18 mouse cellular contexts compared by ENCODE assay signal in the genomic region with DNA sequence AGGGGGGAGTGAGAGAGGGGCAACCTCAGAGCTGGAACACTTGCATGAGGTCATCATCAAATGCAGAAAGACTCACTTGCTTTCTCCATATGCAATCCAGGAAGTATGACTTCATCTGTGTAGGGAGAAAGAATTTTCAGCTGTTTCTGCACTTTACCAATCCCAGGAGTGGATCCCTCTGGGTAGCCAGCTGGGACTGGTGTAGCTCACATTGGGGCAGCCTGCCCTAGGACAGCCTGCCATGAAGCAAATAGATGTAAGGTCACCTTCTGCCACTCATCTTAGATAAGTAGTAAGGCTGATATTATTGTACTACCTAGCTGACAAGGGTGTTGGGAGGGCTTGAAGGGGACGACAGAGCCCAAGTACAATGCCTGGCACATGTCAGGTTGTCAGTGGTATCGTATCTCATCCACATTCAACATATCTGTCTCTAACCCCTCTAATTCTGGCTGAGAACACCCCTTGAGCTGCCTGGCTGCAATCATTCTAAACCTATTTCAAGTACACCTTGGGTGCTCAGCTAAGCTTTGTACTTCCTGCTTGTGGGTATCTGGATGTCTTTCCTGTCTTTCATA.
"Had no signal": no experiment of that assay in that cellular context is flagged by ENCODE, and none has a peak within 500 bp of the region (broad histone marks: within the 10 kb centered on the region; RNA-seq: fewer than 3 reads in every experiment).

No protein-coding gene starts in this region.

- H3K4me1 ChIP-seq: midbrain, embryonic 10.5 days; midbrain, embryonic 12.5 days; neural tube, embryonic 13.5 days; neural tube, embryonic 15.5 days had no signal

- H3K27ac ChIP-seq: midbrain, embryonic 10.5 days; midbrain, embryonic 12.5 days; neural tube, embryonic 13.5 days; neural tube, embryonic 15.5 days had no signal

- H3K4me3 ChIP-seq: midbrain, embryonic 10.5 days; midbrain, embryonic 12.5 days; myocyte; neural tube, embryonic 13.5 days; neural tube, embryonic 15.5 days had no signal

- DNase-seq: lung, embryonic 14.5 days; lung, postnatal 10 days; lung, postnatal 4 days; midbrain, embryonic 14.5 days; retina, postnatal 1 day; right cerebral cortex, adult 18-20 months; right cerebral cortex, postnatal 25 days; right cerebral cortex, postnatal 4 days; spleen, adult 18-20 months; thymus, adult 18-20 months; thymus, postnatal 14 days; thymus, postnatal 36 days had no signal

- H3K9ac ChIP-seq: lung, embryonic 14.5 days; midbrain, embryonic 12.5 days; neural tube, embryonic 13.5 days; neural tube, embryonic 15.5 days had no signal

- H3K36me3 ChIP-seq: midbrain, embryonic 12.5 days; neural tube, embryonic 13.5 days; neural tube, embryonic 15.5 days had no signal

- H3K27me3 ChIP-seq: midbrain, embryonic 12.5 days; neural tube, embryonic 13.5 days; neural tube, embryonic 15.5 days had no signal

- H3K9me3 ChIP-seq: neural tube, embryonic 13.5 days; neural tube, embryonic 15.5 days had no signal

- ATAC-seq: midbrain, embryonic 16.5 days had no signal

- H3K4me2 ChIP-seq: lung, embryonic 14.5 days; midbrain, embryonic 12.5 days; neural tube, embryonic 13.5 days; neural tube, embryonic 15.5 days had no signal
